Mouse (Mus musculus): ENCODE measurements around the gene Hpse2.

Hpse2 gene

DNA sequence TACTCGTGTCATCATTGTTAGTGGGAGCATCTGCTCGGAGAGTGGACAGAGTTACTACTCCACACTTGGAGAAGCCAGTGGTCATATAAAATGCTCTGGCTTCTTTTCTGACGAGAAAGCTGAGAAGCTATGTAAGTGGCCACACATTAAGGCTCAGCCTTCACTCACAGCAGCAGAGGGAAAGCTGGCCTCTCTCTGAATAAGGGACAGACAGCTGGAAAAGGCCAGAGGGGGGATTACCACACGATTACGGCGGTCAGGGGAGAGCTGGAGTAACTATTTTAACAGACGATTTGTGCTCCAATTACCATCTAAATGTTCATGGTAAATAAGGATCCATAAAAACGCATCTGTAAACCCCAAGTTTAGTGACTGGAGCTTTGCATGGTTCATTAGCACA is 232.1 kb downstream of the Hpse2 start:
- no peak for DNase-seq

DNA sequence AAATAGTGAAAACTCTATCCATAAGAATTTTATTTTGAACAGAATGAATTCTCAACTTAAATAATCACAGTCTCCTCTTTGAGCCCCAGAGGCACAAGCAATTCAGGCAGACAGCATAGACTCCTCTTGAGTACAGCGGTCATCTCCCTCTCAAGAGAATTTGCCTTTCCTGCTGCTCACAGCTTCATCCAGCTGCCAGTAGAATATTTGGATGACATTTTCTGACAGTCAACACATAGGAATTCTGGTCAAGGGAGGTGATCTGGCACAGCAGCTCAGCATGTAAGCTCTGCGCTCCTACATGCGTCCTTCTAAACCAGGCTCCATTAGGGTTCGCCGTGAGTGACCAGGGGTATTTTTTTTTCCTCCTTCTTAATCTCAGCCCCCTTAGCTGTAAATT is 232.6 kb downstream of the Hpse2 start:
- no peak for DNase-seq

DNA sequence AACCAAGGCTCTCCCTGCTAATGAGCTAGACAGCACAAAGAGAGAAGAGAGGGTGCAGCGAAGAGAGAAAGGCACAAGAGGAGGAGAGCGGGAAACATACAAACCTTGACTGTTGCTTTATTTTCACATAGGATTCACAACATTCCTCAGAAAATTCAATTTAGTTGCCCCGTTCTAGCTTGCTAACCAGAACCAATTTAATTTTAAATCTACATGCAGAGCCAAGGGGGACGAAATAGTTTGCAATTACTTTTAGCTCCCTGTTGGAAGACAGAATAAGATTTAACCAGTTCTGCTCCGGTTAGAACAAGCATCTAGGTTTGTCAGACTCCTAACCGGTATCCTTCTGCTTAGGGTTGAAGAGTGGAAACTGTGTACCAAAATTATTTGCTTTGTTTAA is 240.3 kb downstream of the Hpse2 start:
- DNase-seq: no peak

DNA sequence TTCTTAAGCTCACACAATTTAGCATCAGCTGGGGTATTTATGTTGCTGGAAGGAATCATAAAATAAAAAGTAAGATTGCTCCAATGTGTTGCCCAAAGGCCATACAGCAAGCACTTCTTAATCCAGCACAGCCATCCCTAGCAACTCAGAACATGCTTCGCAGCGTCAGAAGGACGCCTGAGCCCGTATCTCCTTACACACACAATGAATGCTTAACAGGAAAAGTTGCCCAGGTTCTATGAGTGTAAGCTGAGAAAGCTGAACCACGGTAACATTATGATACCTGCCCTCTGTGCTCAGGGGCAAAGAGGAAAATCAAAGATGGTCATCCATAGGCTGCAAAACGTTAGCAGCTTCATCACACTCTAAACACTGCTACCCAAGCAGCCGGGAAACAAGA is 241.3 kb downstream of the Hpse2 start:
- no peak for DNase-seq

DNA sequence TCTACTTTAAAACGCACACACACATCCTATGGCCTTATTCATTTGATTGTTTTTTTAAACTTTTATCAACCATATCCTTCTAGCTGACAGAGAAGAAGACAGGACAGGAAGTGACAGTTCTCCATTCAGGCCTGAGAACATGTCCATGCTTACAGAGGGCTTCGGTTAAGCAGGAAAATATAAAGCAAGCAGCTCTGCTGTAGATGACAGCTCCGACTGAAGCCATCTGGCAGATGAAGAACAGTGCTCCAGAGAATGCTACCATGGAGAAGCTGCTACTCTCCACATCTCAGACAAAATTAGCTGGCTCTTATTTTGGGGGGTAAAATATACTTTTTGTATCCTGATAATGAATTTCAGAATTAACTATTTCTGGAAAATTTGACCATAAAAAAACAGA is 246.5 kb downstream of the Hpse2 start:
- DNase-seq: no peak

DNA sequence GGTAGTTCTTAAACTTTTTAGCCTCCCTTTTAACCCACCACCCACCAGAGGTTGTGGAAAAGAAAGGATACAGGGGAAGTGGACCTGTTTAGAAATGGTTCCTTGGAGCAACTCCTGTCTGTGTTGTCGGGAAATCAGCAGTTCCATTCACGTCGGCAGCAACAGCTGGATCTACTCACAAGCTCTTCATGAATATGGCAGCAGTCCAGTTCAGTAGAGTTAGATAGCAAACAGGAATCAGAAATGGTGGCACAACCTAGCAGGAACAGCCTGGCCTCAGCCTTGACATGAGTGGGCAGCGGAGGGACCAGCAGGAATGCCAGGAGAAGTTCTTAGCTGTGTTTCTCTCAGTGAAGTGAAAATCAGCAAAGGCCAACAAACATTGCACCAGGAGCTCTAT is 278.4 kb downstream of the Hpse2 start:
- no peak for DNase-seq

DNA sequence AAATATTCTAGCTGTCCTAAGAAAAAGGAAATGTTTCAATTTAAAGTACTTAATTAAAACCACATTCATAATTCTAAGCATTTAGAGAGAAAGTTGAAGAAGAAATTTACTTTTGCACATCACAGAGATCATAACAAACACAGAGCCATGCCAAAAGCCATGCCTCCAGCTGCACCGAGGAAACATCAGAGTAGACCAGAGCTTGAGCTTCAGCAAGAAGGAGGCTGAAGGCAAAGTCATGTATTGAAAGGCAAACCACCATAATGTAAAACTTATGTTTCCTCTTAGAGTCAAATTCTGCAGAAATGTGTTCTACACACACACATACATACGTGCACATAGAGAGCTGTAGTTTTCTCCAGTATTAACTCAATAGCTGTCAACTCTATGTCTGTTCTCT is 291.2 kb downstream of the Hpse2 start:
- no peak for DNase-seq

DNA sequence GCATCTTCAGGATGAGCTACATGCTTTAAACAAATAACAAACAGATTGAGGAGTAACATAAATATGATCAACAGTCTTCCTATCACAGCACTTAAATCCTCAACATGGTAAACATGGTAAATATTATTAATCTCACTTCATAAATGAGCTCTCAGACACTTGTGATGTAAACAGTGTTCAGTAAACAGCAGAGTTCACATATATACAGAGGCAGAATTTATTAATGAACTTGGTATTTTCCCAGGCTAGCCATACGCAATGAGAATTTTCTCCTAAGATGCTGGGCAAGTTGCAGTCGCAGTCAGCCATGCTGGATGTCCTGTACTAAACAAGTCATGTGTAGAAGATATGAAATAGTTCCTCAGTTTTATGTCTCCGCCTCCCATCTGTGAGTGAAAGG is 300.9 kb downstream of the Hpse2 start:
- DNase-seq: no peak

DNA sequence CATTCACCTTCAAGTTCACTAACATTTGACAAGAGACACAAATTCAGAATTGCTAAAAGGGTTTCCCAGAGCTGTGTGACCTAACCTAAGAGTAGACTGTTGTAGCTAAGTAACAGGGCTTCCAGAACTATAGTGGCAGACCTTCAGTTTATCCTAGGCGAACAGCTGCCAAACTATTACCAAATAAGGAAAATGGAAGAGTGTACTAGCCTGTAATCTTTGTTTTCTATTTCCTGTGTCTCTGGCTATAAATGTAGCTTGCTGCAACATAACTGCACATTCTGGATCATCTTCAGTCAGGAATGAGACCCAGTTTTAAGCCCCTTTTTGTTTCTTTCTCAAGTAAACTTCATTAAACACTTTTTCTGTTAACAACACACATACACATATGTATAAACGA is 324.0 kb downstream of the Hpse2 start:
- DNase-seq: no peak

DNA sequence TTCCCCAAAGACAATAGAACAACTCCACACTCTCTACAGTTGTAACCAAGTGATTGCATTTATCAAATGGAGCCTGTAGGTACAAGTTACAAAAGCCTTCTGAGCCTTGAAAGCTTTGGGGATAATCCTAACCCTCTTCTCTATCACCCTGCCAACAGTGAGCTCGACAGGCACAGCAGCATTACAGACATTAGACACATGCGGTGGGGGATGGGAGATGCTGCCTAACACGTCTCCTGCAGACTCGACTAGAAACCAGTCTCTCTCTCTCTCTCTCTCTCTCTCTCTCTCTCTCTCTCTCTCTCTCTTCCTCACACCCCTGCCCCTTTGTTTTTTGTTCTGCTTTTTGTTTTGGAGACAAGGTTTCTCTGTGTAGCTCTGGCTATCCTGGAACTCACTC is 343.6 kb downstream of the Hpse2 start:
- DNase-seq: no peak

DNA sequence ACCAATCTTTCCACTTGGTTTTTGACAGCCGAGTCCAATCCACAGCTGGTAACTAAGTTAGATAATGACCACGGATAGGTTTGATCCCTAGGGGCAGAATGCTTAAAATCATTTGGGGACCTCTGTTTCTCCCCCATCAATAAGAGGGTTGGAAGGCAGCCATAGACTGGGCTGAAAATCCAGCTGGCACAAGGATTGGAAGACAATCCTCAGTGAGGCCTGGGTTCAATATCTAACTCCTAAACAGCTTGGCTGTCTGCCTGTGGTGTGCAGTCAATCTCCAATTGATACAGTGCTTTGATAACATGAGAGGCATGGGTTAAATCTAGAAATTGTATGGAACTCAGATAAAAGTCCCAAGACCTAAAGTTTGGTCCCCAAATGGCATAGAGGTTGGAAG is 345.4 kb downstream of the Hpse2 start:
- DNase-seq: no peak

DNA sequence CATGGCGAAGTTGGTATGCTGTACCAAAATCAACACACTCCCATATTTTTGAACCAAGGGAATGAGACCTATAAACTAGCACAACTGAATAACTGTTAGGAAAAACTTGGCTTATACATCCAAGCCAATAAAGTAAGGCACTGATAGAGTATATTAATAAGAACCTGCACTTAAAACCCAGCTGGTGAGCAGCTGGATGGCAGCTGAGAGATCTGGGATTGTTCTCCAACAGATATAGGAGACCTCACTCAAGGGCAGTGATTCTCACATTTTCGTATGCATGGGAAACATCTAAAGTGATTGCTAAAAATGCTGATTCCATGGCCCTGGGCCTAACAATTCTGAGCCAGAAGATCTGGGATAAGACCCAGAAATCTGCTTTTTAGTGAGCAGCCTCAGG is 345.9 kb downstream of the Hpse2 start:
- no peak for DNase-seq

DNA sequence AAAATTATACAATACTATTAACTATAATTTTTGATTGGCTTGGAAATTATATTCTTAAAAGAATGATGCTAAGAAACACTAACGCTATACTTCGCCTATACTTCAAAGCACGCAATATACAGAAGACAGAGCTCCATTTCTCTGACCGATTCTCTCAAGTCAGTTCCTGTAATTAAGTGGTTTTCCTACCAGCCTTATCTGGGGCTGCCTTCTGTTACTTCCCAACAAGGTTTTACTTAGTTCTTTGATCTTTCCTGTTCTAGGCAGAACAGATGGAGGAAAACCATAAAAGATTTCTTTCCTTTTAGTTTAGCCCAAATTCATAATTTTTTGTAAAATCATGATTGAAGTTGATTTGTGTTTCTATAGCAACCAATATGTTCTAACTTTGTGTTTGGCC is 351.8 kb downstream of the Hpse2 start:
- no peak for DNase-seq

DNA sequence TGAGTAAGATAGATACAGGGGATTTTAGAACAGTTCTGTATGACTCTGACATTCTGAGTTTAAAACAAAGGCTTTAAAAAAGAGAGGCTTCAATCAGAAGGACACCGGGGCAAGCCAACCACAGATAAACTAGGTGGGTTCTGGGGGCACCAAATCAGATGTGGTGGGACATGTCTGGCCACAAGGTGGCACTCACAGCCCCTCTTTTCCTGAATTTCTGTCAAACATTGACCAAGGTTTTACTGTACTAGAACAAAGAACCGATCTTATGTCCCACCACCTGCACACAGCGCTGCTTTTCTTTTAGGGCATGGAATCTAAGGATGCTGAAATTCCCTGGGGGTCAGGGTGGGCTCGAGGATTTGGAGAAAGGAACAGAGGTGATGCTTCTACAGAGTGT is 360.9 kb downstream of the Hpse2 start:
- DNase-seq: peak; percentile 16 to 52

DNA sequence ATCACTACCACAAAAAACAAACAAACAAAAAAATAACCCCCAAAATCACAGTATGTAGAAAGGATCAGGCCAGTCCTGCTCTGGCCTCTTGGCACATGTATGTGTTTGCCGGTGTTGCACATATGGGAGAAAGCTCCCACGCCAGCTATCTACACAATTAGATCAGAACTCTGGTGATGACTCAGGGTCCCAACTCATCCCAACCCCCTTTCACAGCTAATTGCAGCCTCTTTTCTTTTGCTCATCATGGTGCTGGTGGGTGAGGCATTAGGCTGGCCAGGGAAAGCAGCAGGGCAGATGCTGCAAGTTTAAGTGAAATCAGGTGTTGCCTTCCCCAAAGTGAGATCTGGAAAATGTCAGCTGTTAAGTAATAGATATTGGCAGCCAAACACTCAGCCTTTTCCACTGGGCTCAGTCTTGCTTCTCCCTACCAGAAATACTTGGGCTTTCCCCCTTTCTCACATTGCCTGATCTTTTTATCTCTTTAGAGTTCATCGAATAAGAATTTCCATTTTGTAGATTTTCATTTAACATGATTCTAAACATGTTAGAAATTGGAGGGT is 365.5 kb downstream of the Hpse2 start:
- DNase-seq: no peak

DNA sequence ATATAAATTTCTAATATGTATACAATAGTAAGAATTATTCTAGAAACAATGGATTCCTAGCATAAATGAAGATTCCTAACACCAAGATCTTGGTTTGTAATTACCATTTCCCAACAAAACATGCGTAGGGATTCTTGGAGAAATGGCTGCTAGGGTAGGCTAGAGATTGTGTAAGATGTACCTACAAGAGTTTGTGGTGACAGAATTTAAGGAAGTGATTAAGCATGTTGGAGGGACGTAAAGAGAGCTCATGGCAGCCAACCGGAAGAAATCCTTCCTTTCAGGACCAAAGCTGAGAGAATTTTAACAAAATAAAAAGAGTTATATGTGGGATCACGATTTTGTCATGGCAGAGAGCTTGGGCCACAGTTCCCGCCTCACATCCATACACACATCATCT is 369.4 kb downstream of the Hpse2 start:
- no peak for DNase-seq

DNA sequence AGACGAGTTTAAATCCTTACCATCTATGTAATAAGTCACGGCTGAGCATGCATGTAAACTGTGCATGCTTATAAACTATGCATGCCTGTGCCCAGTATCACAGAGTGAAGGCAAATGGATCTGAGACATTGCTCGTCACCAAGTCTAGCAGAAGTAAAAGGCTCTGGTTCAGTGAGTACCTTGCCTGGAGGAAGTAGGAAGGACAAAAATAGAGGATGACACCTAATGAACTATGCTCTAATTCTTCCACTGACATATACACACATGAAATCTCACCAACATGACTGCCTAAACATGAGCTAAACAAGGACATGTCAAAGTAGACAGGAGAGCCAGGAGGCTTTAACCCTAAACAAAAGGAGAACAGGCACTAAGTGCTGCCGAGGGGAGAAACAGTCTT is 391.7 kb downstream of the Hpse2 start:
- no peak for DNase-seq

DNA sequence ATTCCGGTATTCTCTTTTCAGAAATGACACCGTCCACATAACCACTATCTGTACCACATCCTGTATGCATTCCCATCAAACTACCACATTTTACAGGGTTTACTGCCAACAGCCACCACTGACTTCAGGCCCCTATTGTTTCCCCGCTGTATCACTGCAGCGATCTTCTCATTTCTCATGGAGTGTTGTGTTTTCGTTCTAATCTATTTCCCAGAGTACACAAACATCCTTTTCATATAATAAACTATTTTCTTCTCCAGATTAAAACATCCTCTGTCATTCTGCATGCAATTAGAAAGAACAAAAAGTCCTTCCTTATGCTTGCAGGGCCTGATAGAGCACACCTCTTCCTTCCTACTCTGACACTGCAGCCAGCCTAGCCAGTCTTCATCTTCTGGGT is 399.3 kb downstream of the Hpse2 start:
- DNase-seq: no peak

DNA sequence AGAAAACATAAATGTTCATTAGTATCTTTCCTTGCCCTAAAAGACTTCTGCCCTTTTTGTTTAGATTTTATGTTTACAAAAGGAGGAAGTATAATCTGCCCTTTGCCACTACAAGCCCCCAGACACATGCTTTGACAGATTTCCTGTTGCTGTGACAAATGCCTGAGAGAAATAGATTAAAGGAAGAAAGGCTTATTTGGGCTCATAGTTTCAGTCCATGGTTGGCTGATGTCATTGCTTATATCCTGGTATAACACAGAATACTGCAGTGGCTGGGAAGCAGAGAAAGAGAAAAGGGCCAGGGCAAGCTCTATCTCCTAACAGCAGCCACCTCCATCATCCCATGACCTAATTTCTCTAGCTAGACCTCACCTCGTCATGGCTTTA is 401.8 kb downstream of the Hpse2 start:
- no peak for DNase-seq

DNA sequence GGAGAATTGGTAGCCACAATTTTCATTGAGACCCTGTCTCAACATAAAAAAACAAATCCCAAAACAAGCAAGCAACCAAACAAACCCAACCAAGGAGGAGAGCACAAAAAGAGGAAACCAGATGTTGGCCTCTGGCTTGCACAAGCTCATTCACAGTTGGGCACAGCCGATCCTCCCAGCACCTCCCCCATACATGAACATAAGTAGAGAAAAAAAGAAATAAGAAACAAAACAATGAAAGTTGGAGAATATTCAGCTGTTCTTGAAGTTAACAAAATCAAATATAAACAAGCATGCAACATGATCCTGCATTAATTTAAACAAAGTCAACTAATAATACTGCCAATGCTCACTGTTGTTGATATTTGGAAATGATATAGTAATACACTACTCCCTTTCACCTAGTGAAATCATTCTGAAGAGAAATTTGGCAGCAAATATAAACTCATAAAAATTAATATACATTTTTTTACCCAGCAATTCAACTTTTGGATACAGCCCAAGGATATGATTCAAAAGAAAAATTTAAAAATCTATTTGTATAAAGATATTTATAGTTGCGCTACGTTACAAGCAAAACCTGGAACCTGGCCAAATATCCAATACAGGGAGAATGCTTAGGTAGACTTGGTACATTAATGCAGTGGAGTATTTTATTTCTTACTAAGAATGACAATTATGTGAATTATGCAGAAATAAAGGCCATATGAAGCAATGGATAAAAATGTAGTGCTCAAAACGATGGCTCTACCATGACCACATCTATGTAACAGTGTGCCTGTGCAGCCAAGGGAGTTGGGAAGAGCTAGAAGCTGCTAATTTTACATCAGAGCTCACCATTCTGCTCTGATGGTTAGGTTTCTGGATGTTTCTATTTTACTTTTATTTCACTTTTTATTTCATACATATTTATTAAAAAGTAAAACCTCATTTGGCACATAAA is 402.5 kb downstream of the Hpse2 start:
- DNase-seq: no peak

DNA sequence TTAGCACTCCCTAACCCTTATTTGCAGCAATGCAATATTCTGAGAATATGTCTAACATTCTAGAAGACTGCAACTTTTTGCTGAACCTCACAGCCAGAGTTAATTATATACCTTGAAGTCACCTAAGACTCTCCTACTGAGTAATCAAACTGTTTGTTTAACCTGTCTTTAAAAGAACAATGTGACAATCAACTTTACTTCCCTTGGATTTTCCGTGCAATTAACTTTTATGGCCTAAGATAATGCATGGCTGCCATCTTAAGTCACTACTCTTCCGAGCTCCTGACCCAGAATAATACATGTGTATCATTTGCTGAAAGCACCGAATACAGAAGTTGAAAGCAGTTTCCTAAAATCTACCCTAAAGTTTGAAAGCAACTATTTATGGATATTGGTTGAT is 407.6 kb downstream of the Hpse2 start:
- no peak for DNase-seq

DNA sequence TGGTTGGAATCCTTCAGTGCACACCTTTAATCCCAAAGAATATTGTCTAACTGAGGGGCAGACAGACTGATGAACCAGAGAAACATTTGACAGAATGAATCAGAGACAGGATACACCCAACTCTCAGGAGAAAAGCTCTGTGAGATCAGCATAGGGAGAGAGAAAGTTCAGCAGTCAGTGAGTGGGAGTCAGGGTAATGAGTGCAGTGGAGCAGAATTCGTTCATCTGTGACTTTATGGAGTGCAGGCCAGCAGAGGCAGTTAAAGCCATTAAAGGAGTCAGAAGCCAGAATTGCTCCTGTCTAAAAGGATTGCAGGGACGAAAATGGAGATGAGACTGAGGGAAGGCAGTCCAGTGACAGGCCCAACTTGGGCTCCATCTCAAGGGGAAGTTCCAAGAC is 410.2 kb downstream of the Hpse2 start:
- no peak for DNase-seq

DNA sequence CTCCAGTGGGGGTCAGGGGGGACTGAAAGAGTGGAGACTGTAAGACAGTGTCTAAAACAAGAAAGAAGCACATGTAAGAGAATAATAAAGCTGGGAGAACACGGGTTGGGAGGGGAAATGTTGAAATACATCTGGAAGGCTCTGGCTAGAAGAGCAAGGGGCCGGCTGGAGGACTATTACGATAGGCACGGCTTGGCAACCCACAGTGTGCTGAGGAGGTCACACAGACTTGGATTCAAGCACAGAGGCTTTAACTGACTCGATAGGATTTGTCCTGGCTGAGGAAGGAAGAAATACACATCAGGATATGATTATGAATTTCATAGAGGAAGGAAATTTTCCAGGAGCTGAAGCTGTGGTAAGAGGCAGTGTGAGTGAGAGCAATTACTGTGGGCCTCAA is 414.4 kb downstream of the Hpse2 start:
- no peak for DNase-seq

DNA sequence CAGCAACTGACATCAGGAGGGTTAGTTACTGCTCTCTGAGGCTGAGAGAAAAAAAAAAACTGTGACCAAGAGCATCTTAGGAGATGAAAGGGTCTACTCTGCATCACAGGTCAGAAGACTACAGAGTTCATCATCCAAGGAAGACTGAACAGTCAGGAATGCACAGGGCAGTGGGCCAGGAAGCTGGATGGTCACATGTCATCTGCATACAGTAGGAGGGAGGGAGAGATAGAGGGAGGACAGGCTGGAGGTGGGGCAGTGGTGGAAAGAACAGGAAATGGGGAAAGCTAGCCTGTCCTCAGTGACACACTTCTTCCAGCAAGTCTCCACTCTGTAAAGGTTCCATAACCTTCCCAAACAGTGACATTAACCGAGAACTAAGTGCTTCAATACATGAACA is 423.0 kb downstream of the Hpse2 start:
- DNase-seq: peak in 1 of 2 experiments; percentile 2

DNA sequence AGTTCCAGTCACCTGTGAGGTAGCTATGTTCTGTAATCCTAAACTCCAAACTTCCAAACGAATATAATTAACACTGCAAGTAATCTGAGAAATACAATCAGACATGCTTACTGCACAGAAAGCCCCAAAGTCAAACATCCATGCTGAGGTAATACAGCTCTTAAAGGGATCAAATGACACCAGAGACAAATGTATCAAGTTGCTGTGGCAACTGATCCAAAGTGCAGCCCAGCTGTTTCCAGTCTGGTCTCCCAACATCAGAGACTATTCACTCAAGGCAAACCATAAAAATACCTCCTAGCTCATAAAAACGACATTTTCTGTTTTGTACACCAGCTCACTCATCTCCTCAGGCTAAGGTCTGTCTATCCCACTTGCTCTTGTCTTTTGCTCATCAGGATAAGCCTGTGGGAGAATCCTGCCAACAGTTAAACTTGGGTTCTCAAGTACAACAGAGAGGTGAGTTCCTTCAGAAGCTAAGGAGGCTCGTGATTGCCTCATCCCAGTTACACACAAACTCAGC is 440.0 kb downstream of the Hpse2 start:
- DNase-seq: no peak
